Mouse (Mus musculus) CH12.LX (cell line): ENCODE results near the gene Gm20458. TPM values are rescaled to one million over a fixed set of nuclear protein-coding genes. Genes with fewer than 3 reads are reported as not detected.

Experiments used
- DNase-seq: peaks from one replicate; pipeline ENCODE4 v3.0.0-alpha.2; 2013; ENCODE audit errors: extremely low read depth
- H3K27ac ChIP-seq: 2 replicates; pipeline ENCODE4 v1.5.1; 2012; ENCODE audit warnings: low read depth, mild to moderate bottlenecking, control low read depth, moderate library complexity; ENCODE audit not compliant: insufficient read depth
- H3K27me3 ChIP-seq: replicated peaks from 2 replicates; pipeline ENCODE3; 2012; ENCODE audit warnings: inconsistent platforms
- H3K36me3 ChIP-seq, 2 experiments: replicated peaks in 1 of 2; 2 replicates each; pipeline versions ENCODE3 to v1.6.1; 2012; ENCODE audit warnings: inconsistent platforms in 1 of 2, low read length in 1 of 2, mild to moderate bottlenecking in 1 of 2, mixed read lengths in 1 of 2, moderate library complexity in 1 of 2; ENCODE audit not compliant: control insufficient read depth in 1 of 2, insufficient read depth in 1 of 2
- H3K4me1 ChIP-seq, 2 experiments: 2 replicates each; pipeline ENCODE4 v1.6.1; 2012; ENCODE audit warnings: inconsistent platforms in 1 of 2, moderate library complexity in 1 of 2; ENCODE audit not compliant: insufficient read depth in 2 of 2, control insufficient read depth in 1 of 2
- H3K4me2 ChIP-seq: 2 replicates; pipeline ENCODE4 v1.6.1; 2012; ENCODE audit warnings: low read depth, mild to moderate bottlenecking, control low read depth; ENCODE audit not compliant: poor library complexity, insufficient read depth, severe bottlenecking
- H3K4me3 ChIP-seq, 3 experiments: fragments of 150-350 bp in 1 of 3; sonication (generic) in 1 of 3; replicated peaks in 1 of 3; 2 replicates each; pipeline versions ENCODE3 to v1.5.1; 2011 to 2012; ENCODE audit warnings: low read depth in 2 of 3, low read length in 2 of 3, mild to moderate bottlenecking in 2 of 3, moderate library complexity in 2 of 3, control low read depth in 1 of 3, improper control_type of control experiment in 1 of 3, inconsistent platforms in 1 of 3, mixed read lengths in 1 of 3; ENCODE audit not compliant: poor library complexity in 1 of 3
- H3K79me2 ChIP-seq: replicated peaks from 2 replicates; pipeline ENCODE4 v1.6.1; 2012; ENCODE audit warnings: mild to moderate bottlenecking, moderate library complexity; ENCODE audit not compliant: control insufficient read depth, poor library complexity, insufficient read depth, severe bottlenecking; ENCODE audit errors: extremely low read depth
- H3K9ac ChIP-seq: 2 replicates; pipeline ENCODE4 v1.6.1; 2012; ENCODE audit warnings: low read depth, mild to moderate bottlenecking, control low read depth, moderate library complexity; ENCODE audit not compliant: insufficient read depth
- H3K9me3 ChIP-seq: replicated peaks from 2 replicates; pipeline ENCODE3; 2012; ENCODE audit warnings: low read length, inconsistent platforms, mixed read lengths
- E2F4 ChIP-seq: IDR thresholded peaks from 2 replicates; pipeline ENCODE4 v1.6.1; 2011; ENCODE audit warnings: low read depth, low read length, improper control_type of control experiment; ENCODE audit not compliant: insufficient replicate concordance
- ELF1 ChIP-seq: IDR thresholded peaks from 2 replicates; pipeline ENCODE4 v1.6.1; 2014; ENCODE audit warnings: low read depth, mild to moderate bottlenecking, inconsistent platforms, low read length, improper control_type of control experiment
- EP300 ChIP-seq: IDR thresholded peaks from 2 replicates; pipeline ENCODE4 v1.6.1; 2011; ENCODE audit warnings: low read length, improper control_type of control experiment
- ETS1 ChIP-seq: conservative IDR thresholded peaks from 2 replicates; pipeline ENCODE4 v1.6.1; 2012; ENCODE audit warnings: low read depth, mild to moderate bottlenecking, inconsistent platforms, low read length, improper control_type of control experiment, moderate library complexity
- GABPA ChIP-seq: IDR thresholded peaks from 2 replicates; pipeline ENCODE4 v1.6.1; 2012; ENCODE audit warnings: low read depth, low read length, improper control_type of control experiment, inconsistent platforms; ENCODE audit not compliant: insufficient replicate concordance
- HCFC1 ChIP-seq: IDR thresholded peaks from 2 replicates; pipeline ENCODE4 v1.6.1; 2012; ENCODE audit warnings: low read depth, mild to moderate bottlenecking, inconsistent platforms, low read length, improper control_type of control experiment
- IRF4 ChIP-seq: IDR thresholded peaks from 2 replicates; pipeline ENCODE4 v1.6.1; 2014; ENCODE audit warnings: low read depth, mild to moderate bottlenecking, inconsistent platforms, low read length, improper control_type of control experiment
- JUN ChIP-seq: IDR thresholded peaks from 2 replicates; pipeline ENCODE4 v1.6.1; 2011; ENCODE audit warnings: low read depth, mild to moderate bottlenecking, low read length, improper control_type of control experiment, moderate library complexity; ENCODE audit not compliant: insufficient read depth
- JUND ChIP-seq: conservative IDR thresholded peaks from 2 replicates; pipeline ENCODE4 v1.6.1; 2011; ENCODE audit warnings: low read depth, low read length, improper control_type of control experiment
- KAT2A ChIP-seq: IDR thresholded peaks from 2 replicates; pipeline ENCODE4 v1.6.1; 2012; ENCODE audit warnings: low read length, improper control_type of control experiment, inconsistent platforms; ENCODE audit not compliant: insufficient replicate concordance
- MAX ChIP-seq: IDR thresholded peaks from 2 replicates; pipeline ENCODE4 v1.6.1; 2011; ENCODE audit warnings: low read length, improper control_type of control experiment
- MAZ ChIP-seq: IDR thresholded peaks from 2 replicates; pipeline ENCODE4 v1.6.1; 2012; ENCODE audit warnings: low read depth, mild to moderate bottlenecking, inconsistent platforms, low read length, improper control_type of control experiment, moderate library complexity
- MEF2A ChIP-seq: IDR thresholded peaks from 2 replicates; pipeline ENCODE4 v1.6.1; 2014; ENCODE audit warnings: low read depth, mild to moderate bottlenecking, inconsistent platforms, low read length, improper control_type of control experiment, borderline replicate concordance
- NELFE ChIP-seq: IDR thresholded peaks from 2 replicates; pipeline ENCODE4 v1.6.1; 2011; ENCODE audit warnings: low read depth, low read length, improper control_type of control experiment
- NRF1 ChIP-seq: IDR thresholded peaks from 2 replicates; pipeline ENCODE4 v1.6.1; 2014; ENCODE audit warnings: low read depth, mild to moderate bottlenecking, inconsistent platforms, low read length, improper control_type of control experiment, moderate library complexity
- PAX5 ChIP-seq: IDR thresholded peaks from 2 replicates; pipeline ENCODE4 v1.6.1; 2012; ENCODE audit warnings: low read length, inconsistent platforms, mixed read lengths
- POLR2AphosphoS2 ChIP-seq: IDR thresholded peaks from 2 replicates; pipeline ENCODE4 v1.6.1; 2011; ENCODE audit warnings: low read depth, low read length, improper control_type of control experiment
- RAD21 ChIP-seq: IDR thresholded peaks from 2 replicates; pipeline ENCODE4 v1.6.1; 2011; ENCODE audit warnings: low read depth, mild to moderate bottlenecking, low read length, improper control_type of control experiment, moderate library complexity
- RCOR1 ChIP-seq: conservative IDR thresholded peaks from 2 replicates; pipeline ENCODE4 v1.6.1; 2012; ENCODE audit warnings: low read depth, mild to moderate bottlenecking, inconsistent platforms, low read length, improper control_type of control experiment
- SIN3A ChIP-seq: IDR thresholded peaks from 2 replicates; pipeline ENCODE4 v1.6.1; 2012; ENCODE audit warnings: low read length, improper control_type of control experiment, inconsistent platforms
- SMC3 ChIP-seq: IDR thresholded peaks from 2 replicates; pipeline ENCODE4 v1.6.1; 2011; ENCODE audit warnings: low read depth, low read length, improper control_type of control experiment
- USF2 ChIP-seq: conservative IDR thresholded peaks from 2 replicates; pipeline ENCODE4 v1.6.1; 2011; ENCODE audit warnings: low read depth, low read length, improper control_type of control experiment
- ZC3H11A ChIP-seq: IDR thresholded peaks from 2 replicates; pipeline ENCODE4 v1.6.1; 2012; ENCODE audit warnings: low read depth, mild to moderate bottlenecking, inconsistent platforms, low read length, improper control_type of control experiment
- ZKSCAN1 ChIP-seq: IDR thresholded peaks from 2 replicates; pipeline ENCODE4 v1.6.1; 2012; ENCODE audit warnings: low read depth, inconsistent platforms, low read length, improper control_type of control experiment, borderline replicate concordance
- ZMIZ1 ChIP-seq: IDR thresholded peaks from 2 replicates; pipeline ENCODE4 v1.6.1; 2012; ENCODE audit warnings: low read depth, mild to moderate bottlenecking, inconsistent platforms, low read length, improper control_type of control experiment
- ZNF384 ChIP-seq: IDR thresholded peaks from 2 replicates; pipeline ENCODE4 v1.6.1; 2012; ENCODE audit warnings: low read depth, low read length, improper control_type of control experiment, inconsistent platforms
- dilution Hi-C: fragments of 300-500 bp; cut with MboI; formaldehyde crosslinking; loops from 2 replicates; pipeline ENCODE4 v1.14.3; 2020; ENCODE audit warnings: low sequenced_read_pairs; ENCODE audit not compliant: extremely low pct_unique_long_range_greater_than_20kb, extremely low pct_ligation_motif_present
- in situ Hi-C: fragments of 300-500 bp; cut with MboI; formaldehyde crosslinking; loops from 3 replicates; pipeline ENCODE4 v1.14.3; 2019; ENCODE audit warnings: low sequenced_read_pairs, low pct_ligation_motif_present, low pct_unique_long_range_greater_than_20kb, mixed read lengths
- polyA plus RNA-seq: library from polyadenylated mRNA; unstranded; fragments of >175 nt; gene quantifications from 2 replicates; pipeline ENCODE4 v1.2.1, GENCODE M21; 2012; ENCODE audit warnings: low read depth; ENCODE audit not compliant: insufficient read length
- total RNA-seq, 2 experiments: library from RNA; depleted of rRNA; stranded (reverse); fragments of 300-350 nt in 1 of 2; fragments of >200 nt in 1 of 2; gene quantifications; 2 replicates each; pipeline ENCODE4 v1.2.3; 2012 to 2014

Gm20458 gene
- total and polyA plus RNA-seq, 3 experiments, result 0.31 to 1.1 (median 0.74) TPM

GRCm38 (mm10) chr2:164419489-164419888, 41.3 kb upstream of the Gm20458 start:
- no peak overlapping the region for H3K27ac ChIP-seq
- H3K9me3 ChIP-seq, result peaks cover 13% of the 10 kb centered on the region
- TF ChIP-seq HCFC1 (no peak), RAD21 (no peak), MEF2A (no peak), SIN3A (no peak), ZNF384 (no peak), MAZ (no peak), RCOR1 (no peak), ETS1 (no peak), KAT2A (no peak), E2F4 (no peak), JUND (no peak), GABPA (no peak), NRF1 (no peak)
- H3K4me3 ChIP-seq, result no peak overlapping the region
- H3K4me2 ChIP-seq, result no peak overlapping the region
- peaks cover 4 to 9% of the 10 kb centered on the region in 2 experiments for H3K36me3 ChIP-seq
- in situ Hi-C loops, result loop anchor here (25.0 kb wide), 1 partner anchor 318 kb away; the partner anchor contains the start of genes Dnttip1 and Wfdc3
- dilution Hi-C loops, result no loop called here
- no peak overlapping the region for H3K9ac ChIP-seq
- peaks cover 20 to 52% of the 10 kb centered on the region in 2 experiments for H3K4me1 ChIP-seq
- peaks cover 2% of the 10 kb centered on the region for H3K27me3 ChIP-seq
- DNase-seq, result no peak
- H3K79me2 ChIP-seq, result no peaks in the 10 kb centered on the region

- Histone ChIP-seq H3K4me2 (no peak overlapping the region), H3K9me3 (peaks cover 5% of the 10 kb centered on the region), H3K4me3 (no peak overlapping the region), H3K79me2 (no peaks in the 10 kb centered on the region), H3K36me3 (peaks cover 15 to 26% of the 10 kb centered on the region in 2 experiments), H3K27ac (no peak overlapping the region), H3K4me1 (peaks cover 20 to 55% of the 10 kb centered on the region in 2 experiments), H3K9ac (no peak overlapping the region), H3K27me3 (no peaks in the 10 kb centered on the region)
- in situ Hi-C loops, result loop anchor here (5.0 to 25.0 kb wide), 2 partner anchors 36 to 316 kb away; partner anchors contain the start of genes Dnttip1, Sys1 and Wfdc3
- dilution Hi-C loops, result no loop called here
- TF ChIP-seq MAX (no peak), MEF2A (no peak), ELF1 (no peak), NELFE (no peak), SIN3A (no peak), PAX5 (no peak), USF2 (no peak), SMC3 (no peak), JUN (no peak), MAZ (no peak), POLR2AphosphoS2 (no peak), ZMIZ1 (no peak), EP300 (no peak), ZKSCAN1 (no peak), ZC3H11A (no peak), ETS1 (no peak), IRF4 (no peak), JUND (no peak)
- no peak for DNase-seq
Measured at GRCm38 (mm10) chr2:164421306-164421705, 39.5 kb upstream of the Gm20458 start.
